Mouse (Mus musculus): ENCODE data around the gene Tlr9.

GRCm38 (mm10) chr9:106270656-106271055 is 48.3 kb downstream of the Tlr9 start:
- no peak for TF ChIP-seq CTCF (IDR thresholded peaks at IDR 0.05; ENCODE audit: low read depth)
- TF ChIP-seq EP300 (IDR thresholded peaks at IDR 0.05; ENCODE audit: low read depth): no peak

All from heart, postnatal 0 days (tissue).